Mouse (Mus musculus) liver, embryonic 12.5 days (tissue): ENCODE measurements at regions not wholly inside any gene's neighbourhood (a gene's known extent, or its start where the extent isn't known, plus 50 kb on each side); places are given as distances from the start of the nearest gene placed in this dataset.

Experiments used
- ATAC-seq: fragments of 200-750 bp; cut with Nextera tagmentation; 2 replicates; pipeline ENCODE4 v1.8.0; 2017; ENCODE audit warnings: moderate number of reproducible peaks, mild to moderate bottlenecking, moderate library complexity
- H3K27ac ChIP-seq: fragments of 300-500 bp; sonication (generic); 2 replicates; pipeline ENCODE4 v1.5.1; 2016; ENCODE audit warnings: mild to moderate bottlenecking
- H3K27me3 ChIP-seq: fragments of 300-500 bp; sonication (generic); replicated peaks from 2 replicates; pipeline ENCODE4 v1.6.1; 2016; ENCODE audit warnings: mild to moderate bottlenecking, moderate library complexity
- H3K36me3 ChIP-seq: fragments of 300-500 bp; sonication (generic); 2 replicates; pipeline ENCODE4 v1.6.1; 2016; ENCODE audit warnings: mild to moderate bottlenecking, moderate library complexity
- H3K4me1 ChIP-seq: fragments of 300-500 bp; sonication (generic); 2 replicates; pipeline ENCODE4 v1.6.1; 2016
- H3K4me2 ChIP-seq: fragments of 300-500 bp; sonication (generic); 2 replicates; pipeline ENCODE4 v1.6.1; 2016; ENCODE audit warnings: mild to moderate bottlenecking, moderate library complexity
- H3K4me3 ChIP-seq: fragments of 300-500 bp; sonication (generic); 2 replicates; pipeline ENCODE4 v1.5.1; 2016; ENCODE audit warnings: mild to moderate bottlenecking, moderate library complexity
- H3K9ac ChIP-seq: fragments of 300-500 bp; sonication (generic); 2 replicates; pipeline ENCODE4 v1.6.1; 2016; ENCODE audit warnings: mild to moderate bottlenecking, moderate library complexity
- H3K9me3 ChIP-seq: fragments of 300-500 bp; sonication (generic); replicated peaks from 2 replicates; pipeline ENCODE4 v1.6.1; 2016; ENCODE audit warnings: mild to moderate bottlenecking, moderate library complexity
- WGBS: fragments of 180-500 bp; shearing (Covaris S2); methylation state at CpG from one replicate; pipeline ENCODE4 v1.1.7; 2016; ENCODE audit not compliant: insufficient replicate concordance; 5-methylcytosine and 5-hydroxymethylcytosine counted together

GRCm38 (mm10) chr3:21842545-21843291 lies 233.7 kb upstream of the Tbl1xr1 start:
- 47% methylated on average over 10 of the region's 10 CpGs for WGBS
- Histone ChIP-seq H3K27me3 (no peaks in the 10 kb centered on the region), H3K9ac (no peak overlapping the region), H3K27ac (no peak overlapping the region), H3K4me3 (no peak overlapping the region), H3K36me3 (no peaks in the 10 kb centered on the region), H3K4me2 (no peak overlapping the region), H3K4me1 (no peaks in the 10 kb centered on the region), H3K9me3 (no peaks in the 10 kb centered on the region)
- ATAC-seq: no peak

GRCm38 (mm10) chr3:21843292-21843852 lies 233.1 kb upstream of the Tbl1xr1 start:
- Histone ChIP-seq H3K9me3 (no peaks in the 10 kb centered on the region), H3K27me3 (no peaks in the 10 kb centered on the region), H3K36me3 (no peaks in the 10 kb centered on the region), H3K9ac (no peak overlapping the region), H3K4me3 (no peak overlapping the region), H3K27ac (no peak overlapping the region), H3K4me2 (no peak overlapping the region), H3K4me1 (no peaks in the 10 kb centered on the region)
- no peak for ATAC-seq
- 34% methylated on average over 5 of the region's 5 CpGs for WGBS

GRCm38 (mm10) chr3:21849831-21850230 lies 226.6 kb upstream of the Tbl1xr1 start:
- no peak overlapping the region for H3K4me3 ChIP-seq
- WGBS: 74% methylated on average over 5 of the region's 5 CpGs
- no peaks in the 10 kb centered on the region for H3K27me3 ChIP-seq

GRCm38 (mm10) chr3:21850977-21851376 lies 225.5 kb upstream of the Tbl1xr1 start:
- H3K9me3 ChIP-seq: no peaks in the 10 kb centered on the region
- 86% methylated on average over 2 of the region's 2 CpGs for WGBS
- H3K4me3 ChIP-seq: no peak overlapping the region
- H3K9ac ChIP-seq: no peak overlapping the region
- H3K36me3 ChIP-seq: no peaks in the 10 kb centered on the region
- H3K27ac ChIP-seq: no peak overlapping the region
- H3K4me2 ChIP-seq: no peak overlapping the region
- ATAC-seq: no peak
- H3K27me3 ChIP-seq: no peaks in the 10 kb centered on the region
- no peaks in the 10 kb centered on the region for H3K4me1 ChIP-seq

More at GRCm38 (mm10) chr3:21849831-21850230, 226.6 kb upstream of the Tbl1xr1 start:
- H3K4me1 ChIP-seq: no peaks in the 10 kb centered on the region
- no peaks in the 10 kb centered on the region for H3K36me3 ChIP-seq
- H3K4me2 ChIP-seq: no peak overlapping the region
- ATAC-seq: no peak
- no peak overlapping the region for H3K27ac ChIP-seq
- no peaks in the 10 kb centered on the region for H3K9me3 ChIP-seq
- no peak overlapping the region for H3K9ac ChIP-seq

GRCm38 (mm10) chr3:21854340-21854739 lies 222.1 kb upstream of the Tbl1xr1 start:
- ATAC-seq: no peak
- no peak overlapping the region for H3K4me3 ChIP-seq
- no peak overlapping the region for H3K27ac ChIP-seq
- H3K9me3 ChIP-seq: no peaks in the 10 kb centered on the region
- no peaks in the 10 kb centered on the region for H3K27me3 ChIP-seq
- no peak overlapping the region for H3K9ac ChIP-seq
- 65% methylated on average over 2 of the region's 2 CpGs for WGBS
- no peak overlapping the region for H3K4me2 ChIP-seq
- no peaks in the 10 kb centered on the region for H3K4me1 ChIP-seq
- no peaks in the 10 kb centered on the region for H3K36me3 ChIP-seq

- no peak overlapping the region for H3K4me2 ChIP-seq
- no peak overlapping the region for H3K27ac ChIP-seq
- H3K4me3 ChIP-seq: no peak overlapping the region
- no peaks in the 10 kb centered on the region for H3K27me3 ChIP-seq
- no peaks in the 10 kb centered on the region for H3K36me3 ChIP-seq
- WGBS: 86% methylated on average over 1 of the region's 1 CpGs
- H3K4me1 ChIP-seq: no peaks in the 10 kb centered on the region
- no peaks in the 10 kb centered on the region for H3K9me3 ChIP-seq
- no peak overlapping the region for H3K9ac ChIP-seq
- ATAC-seq: no peak
Measured at GRCm38 (mm10) chr3:21859436-21859835, 217.0 kb upstream of the Tbl1xr1 start.

GRCm38 (mm10) chr3:21860915-21861635 lies 215.4 kb upstream of the Tbl1xr1 start:
- Histone ChIP-seq H3K9me3 (no peaks in the 10 kb centered on the region), H3K4me3 (no peak overlapping the region), H3K27me3 (no peaks in the 10 kb centered on the region), H3K9ac (no peak overlapping the region), H3K4me1 (no peaks in the 10 kb centered on the region), H3K4me2 (no peak overlapping the region), H3K27ac (no peak overlapping the region), H3K36me3 (no peaks in the 10 kb centered on the region)
- no peak for ATAC-seq
- 69% methylated on average over 4 of the region's 4 CpGs for WGBS

GRCm38 (mm10) chr3:21861636-21861970 lies 214.8 kb upstream of the Tbl1xr1 start:
- Histone ChIP-seq H3K4me1 (no peaks in the 10 kb centered on the region), H3K36me3 (no peaks in the 10 kb centered on the region), H3K9me3 (no peaks in the 10 kb centered on the region), H3K4me3 (no peak overlapping the region), H3K4me2 (no peak overlapping the region), H3K9ac (no peak overlapping the region), H3K27me3 (no peaks in the 10 kb centered on the region), H3K27ac (no peak overlapping the region)
- WGBS: 80% methylated on average over 4 of the region's 4 CpGs
- ATAC-seq: no peak

GRCm38 (mm10) chr3:21864391-21864790 lies 212.1 kb upstream of the Tbl1xr1 start:
- ATAC-seq: no peak
- Histone ChIP-seq H3K4me2 (no peak overlapping the region), H3K9ac (no peak overlapping the region), H3K4me3 (no peak overlapping the region), H3K27ac (no peak overlapping the region), H3K4me1 (no peaks in the 10 kb centered on the region), H3K27me3 (no peaks in the 10 kb centered on the region), H3K9me3 (no peaks in the 10 kb centered on the region), H3K36me3 (no peaks in the 10 kb centered on the region)
- WGBS: 58% methylated on average over 5 of the region's 5 CpGs

GRCm38 (mm10) chr3:21865856-21866255 lies 210.6 kb upstream of the Tbl1xr1 start:
- Histone ChIP-seq H3K9me3 (no peaks in the 10 kb centered on the region), H3K4me2 (no peak overlapping the region), H3K27ac (no peak overlapping the region), H3K4me3 (no peak overlapping the region), H3K36me3 (no peaks in the 10 kb centered on the region), H3K9ac (no peak overlapping the region), H3K27me3 (no peaks in the 10 kb centered on the region), H3K4me1 (no peaks in the 10 kb centered on the region)
- 74% methylated on average over 1 of the region's 1 CpGs for WGBS
- no peak for ATAC-seq

GRCm38 (mm10) chr3:21878396-21878795 lies 198.1 kb upstream of the Tbl1xr1 start:
- no peaks in the 10 kb centered on the region for H3K36me3 ChIP-seq
- no peak overlapping the region for H3K4me2 ChIP-seq
- 62% methylated on average over 2 of the region's 2 CpGs for WGBS
- H3K9ac ChIP-seq: no peak overlapping the region
- no peaks in the 10 kb centered on the region for H3K4me1 ChIP-seq
- H3K27me3 ChIP-seq: no peaks in the 10 kb centered on the region
- ATAC-seq: no peak
- no peak overlapping the region for H3K4me3 ChIP-seq
- H3K27ac ChIP-seq: no peak overlapping the region
- no peaks in the 10 kb centered on the region for H3K9me3 ChIP-seq

GRCm38 (mm10) chr3:21884216-21884615 lies 192.2 kb upstream of the Tbl1xr1 start:
- H3K9me3 ChIP-seq: no peaks in the 10 kb centered on the region
- H3K4me2 ChIP-seq: no peak overlapping the region
- H3K27me3 ChIP-seq: no peaks in the 10 kb centered on the region
- 57% methylated on average over 3 of the region's 3 CpGs for whole genome bisulfite sequencing
- no peaks in the 10 kb centered on the region for H3K36me3 ChIP-seq
- no peak overlapping the region for H3K4me3 ChIP-seq
- no peak overlapping the region for H3K9ac ChIP-seq
- ATAC-seq: no peak
- H3K27ac ChIP-seq: no peak overlapping the region
- H3K4me1 ChIP-seq: no peaks in the 10 kb centered on the region
